Mouse (Mus musculus) stomach, embryonic 16.5 days (tissue): ENCODE results near the gene Bcas3. TPM values are rescaled to one million over a fixed set of nuclear protein-coding genes. Genes with fewer than 3 reads are reported as not detected.

Source experiments
- ATAC-seq: fragments of 200-750 bp; cut with Nextera tagmentation; 2 replicates; pipeline ENCODE4 v1.8.0; 2017; ENCODE audit warnings: moderate number of reproducible peaks, moderate TSS enrichment; ENCODE audit not compliant: insufficient read depth, low FRiP score
- H3K27ac ChIP-seq: fragments of 300-500 bp; sonication (generic); 2 replicates; pipeline ENCODE4 v1.5.1; 2014; ENCODE audit warnings: low read length
- H3K27me3 ChIP-seq: fragments of 300-500 bp; sonication (generic); 2 replicates; pipeline ENCODE4 v1.6.1; 2014; ENCODE audit warnings: low read length, control low read depth, mixed read lengths; ENCODE audit not compliant: control insufficient read depth, insufficient read depth
- H3K36me3 ChIP-seq: fragments of 300-500 bp; sonication (generic); 2 replicates; pipeline ENCODE4 v1.6.1; 2014; ENCODE audit warnings: low read length; ENCODE audit not compliant: control insufficient read depth, insufficient read depth
- H3K4me1 ChIP-seq: fragments of 300-500 bp; sonication (generic); 2 replicates; pipeline ENCODE4 v1.6.1; 2014; ENCODE audit warnings: low read length, control low read depth, mixed read lengths; ENCODE audit not compliant: control insufficient read depth, insufficient read depth
- H3K4me2 ChIP-seq: fragments of 300-500 bp; sonication (generic); 2 replicates; pipeline ENCODE4 v1.6.1; 2014; ENCODE audit warnings: low read depth, low read length, mixed read lengths
- H3K4me3 ChIP-seq: fragments of 300-500 bp; sonication (generic); replicated peaks from 2 replicates; pipeline ENCODE4 v1.5.1; 2014; ENCODE audit warnings: mild to moderate bottlenecking, low read length
- H3K9ac ChIP-seq: fragments of 300-500 bp; sonication (generic); 2 replicates; pipeline ENCODE4 v1.6.1; 2014; ENCODE audit warnings: low read length
- H3K9me3 ChIP-seq: fragments of 300-500 bp; sonication (generic); replicated peaks from 2 replicates; pipeline ENCODE4 v1.6.1; 2016; ENCODE audit warnings: low read length, control low read depth; ENCODE audit not compliant: control insufficient read depth
- WGBS: fragments of 180-500 bp; shearing (Covaris S2); extraction: QIAGEN DNeasy Blood & Tissue Kit; methylation state at CpG from one replicate; pipeline ENCODE4 v1.1.7; 2014; 5-methylcytosine and 5-hydroxymethylcytosine counted together
- polyA plus RNA-seq: library from polyadenylated mRNA; unstranded; fragments of >200 nt; fragmentation: Nextera tagmentation; extraction: Ambion mirVana; gene quantifications from 2 replicates; pipeline ENCODE4 v1.2.1, GENCODE M21; 2015

Bcas3 gene
- polyA plus RNA-seq, 1 experiment from 2014 or later, result 21.2 TPM

DNA sequence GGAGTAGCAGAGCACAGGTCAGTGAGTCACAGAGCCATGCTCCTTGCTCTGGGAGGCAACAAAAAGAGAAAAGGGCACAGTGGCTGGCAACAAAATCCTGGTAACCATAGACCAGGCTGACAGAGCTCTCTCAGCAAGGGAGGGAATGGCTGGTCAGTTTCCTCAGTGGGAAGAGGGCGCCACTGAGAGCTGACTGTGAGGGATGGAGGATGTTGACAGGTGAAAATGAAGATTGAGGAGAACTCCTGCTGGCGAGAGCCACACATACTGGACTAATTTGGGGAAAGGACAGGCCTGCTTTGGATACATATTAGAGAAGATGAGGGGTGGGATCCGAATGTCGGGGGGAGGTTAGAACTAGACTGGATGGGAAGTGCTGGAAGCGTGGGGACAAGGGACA, 272.2 kb downstream of the Bcas3 start:
- ATAC-seq, result no peak
- Histone ChIP-seq H3K36me3 (no peaks in the 10 kb centered on the region), H3K9ac (no peak overlapping the region), H3K27ac (no peak overlapping the region), H3K4me2 (no peak overlapping the region), H3K4me1 (peaks cover 8% of the 10 kb centered on the region), H3K4me3 (no peak overlapping the region), H3K27me3 (no peaks in the 10 kb centered on the region), H3K9me3 (no peaks in the 10 kb centered on the region)
- WGBS, result 71% methylated on average over 5 of the region's 5 CpGs

DNA sequence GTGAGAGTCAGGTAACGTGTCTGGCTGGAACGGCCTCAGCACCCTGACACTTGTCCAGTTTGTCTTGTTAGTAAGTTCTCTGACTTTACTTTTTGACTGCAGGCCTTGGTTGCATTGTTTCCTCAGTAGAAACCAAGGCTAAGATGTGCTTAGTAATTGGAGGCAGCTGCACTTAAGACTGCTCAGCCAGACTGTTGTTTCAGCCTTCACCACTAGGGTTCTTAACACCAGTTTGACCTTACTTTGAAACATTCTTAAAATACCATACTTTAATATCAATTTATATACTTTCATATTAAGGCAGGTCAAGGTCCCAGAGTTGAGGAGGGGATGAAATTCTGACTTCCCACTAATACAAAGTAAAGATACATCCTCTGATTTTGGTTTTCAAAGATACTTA, 273.9 kb downstream of the Bcas3 start:
- Histone ChIP-seq H3K4me3 (no peak overlapping the region), H3K27me3 (no peaks in the 10 kb centered on the region), H3K4me2 (no peak overlapping the region), H3K27ac (no peak overlapping the region), H3K9ac (no peak overlapping the region), H3K9me3 (no peaks in the 10 kb centered on the region), H3K36me3 (no peaks in the 10 kb centered on the region), H3K4me1 (peaks cover 8% of the 10 kb centered on the region)
- ATAC-seq, result no peak
- 74% methylated on average over 2 of the region's 2 CpGs for WGBS

DNA sequence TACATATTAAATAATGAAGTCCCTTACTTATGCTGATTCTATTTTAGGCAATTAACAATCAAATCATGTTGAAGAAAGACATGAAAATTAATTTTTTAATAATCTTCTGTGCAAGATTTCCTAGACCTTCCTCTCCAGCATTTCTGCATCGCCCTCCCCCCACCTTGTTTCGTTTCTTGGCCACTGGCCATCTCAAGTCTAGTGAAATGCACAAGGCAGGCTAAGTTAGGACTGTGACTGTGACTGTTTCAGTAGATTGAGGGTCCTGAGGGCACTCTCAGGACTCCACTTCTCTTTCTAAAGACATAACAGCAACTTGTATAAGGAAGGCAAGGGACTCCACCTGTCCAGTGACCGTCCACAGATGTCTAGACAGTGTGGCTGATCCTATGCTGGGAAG, 274.4 kb downstream of the Bcas3 start:
- H3K27ac ChIP-seq, result peak overlapping the region; percentile 8; the same call in 1 of the 2 replicates
- no peaks in the 10 kb centered on the region for H3K36me3 ChIP-seq
- ATAC-seq, result no peak
- no peaks in the 10 kb centered on the region for H3K9me3 ChIP-seq
- no peak overlapping the region for H3K4me3 ChIP-seq
- H3K4me2 ChIP-seq, result no peak overlapping the region
- H3K9ac ChIP-seq, result no peak overlapping the region
- WGBS, result 61% methylated on average over 3 of the region's 3 CpGs
- peaks cover 8% of the 10 kb centered on the region for H3K4me1 ChIP-seq
- H3K27me3 ChIP-seq, result no peaks in the 10 kb centered on the region

DNA sequence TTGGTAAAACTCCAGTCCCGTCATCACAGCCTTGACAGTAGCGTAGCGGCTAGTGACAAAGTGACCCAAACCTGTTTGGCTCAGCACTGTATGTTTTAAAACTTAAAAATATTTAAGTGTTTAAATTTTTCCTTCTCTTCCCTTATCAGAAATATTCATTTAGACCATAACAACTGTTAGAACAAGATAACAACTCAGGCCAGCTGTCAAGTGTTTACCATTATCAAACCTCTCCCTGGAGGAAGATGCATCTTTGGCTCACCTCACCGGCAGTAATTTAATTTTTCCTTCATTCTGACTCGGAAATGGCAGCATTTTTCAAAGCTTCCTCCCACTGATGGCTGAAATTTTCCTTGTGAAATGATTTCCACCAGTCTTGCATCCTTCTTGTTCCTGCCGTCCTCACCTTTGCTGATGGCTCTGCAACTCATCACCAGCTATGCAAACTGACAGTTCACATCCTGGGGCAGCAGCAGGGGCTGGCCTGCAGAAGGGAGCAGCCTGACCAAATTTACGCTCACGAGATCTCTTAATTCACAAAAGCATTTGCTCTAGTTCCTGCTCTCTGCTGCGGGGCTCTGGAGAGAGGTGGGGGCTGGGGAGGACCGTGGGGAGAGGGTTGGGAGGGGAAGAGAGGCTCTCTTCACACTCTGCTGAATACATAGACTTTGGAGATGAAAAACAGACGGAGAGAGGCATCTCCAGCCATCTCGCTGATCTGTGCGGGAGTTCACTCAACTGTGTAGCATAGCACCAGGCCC, 275.5 kb downstream of the Bcas3 start:
- H3K4me1 ChIP-seq, result peaks cover 8% of the 10 kb centered on the region
- no peaks in the 10 kb centered on the region for H3K36me3 ChIP-seq
- peak overlapping the region; percentile 28; the same call in 1 of the 2 replicates for H3K9ac ChIP-seq
- H3K9me3 ChIP-seq, result no peaks in the 10 kb centered on the region
- H3K27me3 ChIP-seq, result no peaks in the 10 kb centered on the region
- H3K27ac ChIP-seq, result 0 out of 2 replicates have a peak overlapping the region, but pooled peaks have one; percentile 16
- H3K4me2 ChIP-seq, result no peak overlapping the region
- no peak for ATAC-seq
- no peak overlapping the region for H3K4me3 ChIP-seq
- WGBS, result 44% methylated on average over 13 of the region's 13 CpGs

DNA sequence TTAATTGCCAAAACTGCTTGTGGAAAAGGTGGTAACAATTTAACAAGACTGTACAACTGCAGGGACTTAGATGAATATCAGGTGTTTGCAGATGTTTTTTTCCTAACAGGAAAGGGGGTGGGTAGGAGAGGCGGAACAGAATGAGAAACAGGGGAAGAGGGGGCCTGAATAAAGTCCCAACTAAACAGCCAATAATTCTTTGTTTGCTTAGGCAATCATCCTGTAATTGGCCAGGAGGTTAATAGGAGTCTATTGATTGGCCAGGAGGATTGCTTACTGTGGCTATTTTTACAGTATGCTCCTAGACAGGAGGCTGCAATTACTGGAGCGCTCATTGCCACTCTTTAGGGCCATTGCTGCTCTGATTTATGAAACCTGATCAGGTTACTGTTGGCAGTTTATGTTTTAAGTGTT, 279.6 kb downstream of the Bcas3 start:
- Histone ChIP-seq H3K9me3 (no peaks in the 10 kb centered on the region), H3K36me3 (no peaks in the 10 kb centered on the region), H3K4me2 (no peak overlapping the region), H3K27me3 (no peaks in the 10 kb centered on the region), H3K9ac (no peak overlapping the region), H3K4me1 (peaks cover 5% of the 10 kb centered on the region), H3K27ac (no peak overlapping the region), H3K4me3 (no peak overlapping the region)
- WGBS, result 42% methylated on average over 2 of the region's 2 CpGs
- ATAC-seq, result no peak

DNA sequence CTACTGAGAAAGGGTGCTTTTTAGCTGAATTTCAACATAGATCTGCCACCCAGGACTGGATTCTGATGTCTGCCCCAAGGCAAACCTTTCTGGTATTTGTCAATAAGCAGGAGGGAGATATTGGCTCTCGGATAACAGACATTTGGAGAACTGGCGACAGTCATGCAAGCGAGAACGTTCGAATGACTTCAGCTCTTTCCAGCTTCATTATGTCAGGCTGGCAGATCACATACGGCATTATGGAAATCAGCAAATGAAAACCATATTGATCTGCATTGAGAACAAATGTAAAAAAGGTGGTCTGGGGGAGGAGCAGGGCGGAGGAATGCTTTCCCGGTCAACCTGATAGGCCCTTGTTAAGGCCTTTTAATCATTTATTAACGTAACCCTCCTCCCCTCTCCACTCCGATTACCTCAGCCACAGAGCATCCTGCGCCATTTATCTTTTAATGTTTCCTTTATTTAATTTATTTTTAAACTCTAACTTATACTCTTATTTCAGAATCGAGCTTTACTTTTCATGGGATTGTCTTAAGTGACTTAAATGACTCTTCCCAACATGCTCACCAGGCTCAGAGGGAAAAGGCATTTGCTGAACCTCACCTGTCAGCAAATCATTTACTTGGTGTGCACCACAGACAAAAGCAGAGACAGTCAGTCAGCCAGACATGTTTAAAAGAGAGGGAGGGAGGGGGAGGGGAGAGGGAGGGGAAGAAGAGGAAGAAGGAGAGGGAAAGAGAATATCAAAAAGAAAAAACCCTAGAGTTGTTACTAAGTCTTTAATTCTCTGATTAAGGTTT, 285.9 kb downstream of the Bcas3 start:
- no peaks in the 10 kb centered on the region for H3K36me3 ChIP-seq
- no peak overlapping the region for H3K27ac ChIP-seq
- no peak for ATAC-seq
- 36% methylated on average over 12 of the region's 12 CpGs for WGBS
- peaks cover 6% of the 10 kb centered on the region for H3K4me1 ChIP-seq
- no peaks in the 10 kb centered on the region for H3K9me3 ChIP-seq
- no peaks in the 10 kb centered on the region for H3K27me3 ChIP-seq
- H3K4me2 ChIP-seq, result no peak overlapping the region; the same call in 1 of the 2 replicates
- H3K4me3 ChIP-seq, result no peak overlapping the region
- H3K9ac ChIP-seq, result no peak overlapping the region

DNA sequence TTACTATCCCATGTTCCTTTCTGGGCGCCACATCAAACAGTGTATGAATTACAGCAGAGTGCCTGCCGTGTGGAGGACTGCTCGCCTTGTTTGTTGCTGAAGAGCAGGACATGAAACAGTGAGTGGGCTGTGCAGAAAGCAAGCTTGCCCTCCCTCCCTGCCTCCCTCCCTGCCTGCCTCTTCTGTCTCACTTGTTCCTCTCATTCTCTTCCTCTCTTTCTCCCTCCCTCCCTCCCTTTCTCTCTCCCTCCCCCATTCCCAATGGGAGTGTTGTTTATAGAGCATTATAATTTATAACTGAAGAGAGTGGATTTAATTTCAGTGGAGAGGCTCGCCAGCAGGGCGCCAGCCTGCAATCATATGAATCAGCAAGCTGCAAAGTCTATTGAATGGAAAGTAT, 287.7 kb downstream of the Bcas3 start:
- Histone ChIP-seq H3K9me3 (no peaks in the 10 kb centered on the region), H3K27ac (peak overlapping the region; percentile 30; the same call in 1 of the 2 replicates)
- peak; percentile 48; the same call in 1 of the 2 replicates for ATAC-seq

DNA sequence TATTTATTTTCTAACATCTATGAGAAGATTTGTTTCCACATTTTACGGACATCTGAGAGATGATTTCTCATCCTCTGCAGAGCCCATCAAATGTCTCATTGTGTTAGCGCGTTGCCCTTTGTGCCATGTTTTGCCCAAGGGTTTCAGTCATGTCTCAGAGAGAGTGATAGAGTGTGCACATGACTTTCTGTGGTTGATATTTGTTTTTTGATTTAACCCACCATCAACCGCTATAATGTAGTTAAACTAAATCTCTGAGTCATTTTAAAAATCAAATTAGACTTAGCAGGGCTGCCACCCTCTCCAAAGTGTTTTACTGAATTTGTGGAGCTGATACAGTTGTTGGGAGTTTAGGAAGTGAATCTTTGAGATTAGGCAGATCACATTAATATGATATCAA, 288.5 kb downstream of the Bcas3 start:
- Histone ChIP-seq H3K4me1 (peaks cover 15% of the 10 kb centered on the region), H3K27me3 (no peaks in the 10 kb centered on the region), H3K36me3 (no peaks in the 10 kb centered on the region), H3K4me2 (no peak overlapping the region), H3K9ac (no peak overlapping the region), H3K4me3 (no peak overlapping the region), H3K9me3 (no peaks in the 10 kb centered on the region), H3K27ac (no peak overlapping the region)
- 72% methylated on average over 4 of the region's 4 CpGs for WGBS
- no peak for ATAC-seq

More for the DNA sequence above, 287.7 kb downstream of the Bcas3 start:
- 18% methylated on average over 5 of the region's 5 CpGs for WGBS
- Histone ChIP-seq H3K9ac (peak overlapping the region; percentile 24; the same call in 1 of the 2 replicates), H3K4me3 (no peak overlapping the region), H3K4me1 (peaks cover 15% of the 10 kb centered on the region), H3K4me2 (peak overlapping the region; percentile 35; the same call in 1 of the 2 replicates), H3K27me3 (no peaks in the 10 kb centered on the region), H3K36me3 (no peaks in the 10 kb centered on the region)

DNA sequence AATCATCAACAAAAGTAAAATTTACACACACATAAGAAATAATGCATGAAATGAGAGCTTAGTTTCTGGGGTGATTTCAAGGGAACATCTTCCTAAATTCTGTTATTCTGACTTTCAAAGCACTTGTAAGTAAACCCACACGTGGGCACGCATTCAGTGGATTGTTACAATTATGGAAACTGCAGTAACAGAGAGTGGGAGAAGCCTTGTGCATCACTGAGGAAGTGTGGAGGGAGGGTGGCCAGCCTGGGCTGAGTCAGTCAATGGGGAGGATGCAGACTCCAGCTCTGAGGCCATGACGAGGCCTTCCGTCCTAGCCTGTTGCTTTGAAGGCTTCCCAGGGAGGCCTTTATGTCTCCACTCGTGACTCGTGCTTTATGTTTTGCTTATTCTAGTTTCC, 289.6 kb downstream of the Bcas3 start:
- H3K4me2 ChIP-seq, result no peak overlapping the region
- H3K36me3 ChIP-seq, result no peaks in the 10 kb centered on the region
- no peak overlapping the region for H3K9ac ChIP-seq
- no peak for ATAC-seq
- H3K4me3 ChIP-seq, result no peak overlapping the region
- peaks cover 15% of the 10 kb centered on the region for H3K4me1 ChIP-seq
- no peak overlapping the region for H3K27ac ChIP-seq
- H3K9me3 ChIP-seq, result no peaks in the 10 kb centered on the region
- WGBS, result 72% methylated on average over 6 of the region's 6 CpGs
- no peaks in the 10 kb centered on the region for H3K27me3 ChIP-seq
